Mouse (Mus musculus): ENCODE results near the gene Scamp5. TPM values are rescaled to one million over a fixed set of nuclear protein-coding genes. Genes with fewer than 3 reads are reported as not detected.
"Not testable (repeated sequence)": the region's sequence is repeated elsewhere in the genome, so short reads cannot be mapped to it uniquely, and the experiment has no call there.

The Scamp5 gene
- total RNA-seq, 2 experiments from 2014 or later: 345 to 387 TPM

DNA sequence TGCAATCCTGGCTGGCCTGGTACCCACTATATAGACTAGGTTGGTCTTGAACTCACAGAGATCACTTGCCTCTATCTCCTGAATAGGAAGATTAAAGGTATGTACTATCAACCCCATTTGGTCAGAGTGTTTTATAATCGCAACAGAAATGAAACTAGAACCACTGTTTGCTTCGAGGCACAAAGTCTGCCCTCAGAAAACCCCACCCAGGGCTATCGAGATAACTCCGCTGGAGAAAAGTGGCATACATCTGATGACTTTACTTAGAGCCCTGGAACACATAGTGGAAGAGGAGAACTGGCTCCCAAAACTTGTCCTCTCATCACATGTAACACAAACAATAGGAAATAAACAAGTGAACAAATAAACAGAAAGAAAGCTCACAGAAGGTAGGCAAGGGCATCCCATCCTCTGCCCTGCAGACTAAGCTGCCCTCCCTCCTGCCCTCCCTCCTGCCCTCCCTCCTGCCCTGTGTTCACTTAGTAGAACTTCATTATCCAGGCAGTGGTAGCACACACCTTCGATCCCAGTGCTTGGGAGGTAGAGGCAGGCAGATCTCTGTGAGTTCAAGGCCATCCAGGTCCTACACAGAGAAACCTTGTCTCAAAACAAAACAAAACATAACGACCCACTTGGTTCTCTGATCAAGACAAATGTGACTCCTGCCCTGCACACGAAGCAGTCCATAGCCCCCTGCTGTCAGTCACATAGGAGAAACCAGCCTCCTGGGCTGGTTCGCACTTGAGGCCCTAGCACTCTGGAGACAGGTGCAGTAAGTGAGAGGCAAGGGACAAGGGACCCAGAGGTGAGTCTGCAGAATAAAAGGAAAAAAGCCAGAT lies 15.0 kb downstream of the Scamp5 start:
- DNase-seq (ENCODE audit: low spot score in 2 of 2): no peak

DNA sequence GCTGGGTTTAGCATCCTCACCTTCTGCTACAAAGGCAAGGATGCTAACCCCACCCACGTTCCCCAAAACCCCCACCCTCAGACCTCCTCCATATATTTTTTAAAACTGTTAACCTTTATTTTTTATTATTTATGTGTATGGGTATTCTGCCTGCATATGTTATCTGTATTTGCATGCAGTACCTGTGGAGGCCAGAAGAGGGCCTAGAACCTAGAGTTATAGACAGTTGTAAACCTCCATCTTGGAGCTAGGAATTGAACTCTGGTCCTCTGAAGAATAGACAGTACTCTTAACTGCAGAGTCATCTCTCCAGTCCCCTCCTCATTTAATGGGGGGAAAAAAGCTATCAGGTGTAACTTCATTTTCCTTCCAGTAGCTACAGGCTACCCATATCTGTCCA lies 18.1 kb downstream of the Scamp5 start:
- DNase-seq (ENCODE audit: low spot score in 2 of 2): no peak

DNA sequence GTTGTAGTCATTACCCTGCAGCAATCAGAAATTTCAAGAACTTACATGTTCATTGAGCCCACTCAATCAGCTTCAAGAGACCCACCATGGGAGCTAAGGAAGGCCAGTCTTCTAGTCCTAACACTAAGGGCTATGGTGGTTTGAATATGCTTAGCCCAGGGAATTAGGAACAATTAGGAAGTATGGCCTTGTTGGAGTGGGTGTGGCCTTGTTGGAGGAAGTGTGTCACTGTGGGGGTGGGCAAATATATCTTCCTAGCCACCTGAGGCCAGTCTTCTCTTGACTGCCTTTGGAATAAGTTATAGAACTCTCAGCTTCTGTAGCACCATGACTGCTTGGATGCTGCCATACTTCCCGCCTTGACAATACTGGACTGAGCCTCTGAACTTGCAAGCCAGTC lies 27.2 kb downstream of the Scamp5 start:
- DNase-seq (ENCODE audit: low spot score in 2 of 2): no peak

DNA sequence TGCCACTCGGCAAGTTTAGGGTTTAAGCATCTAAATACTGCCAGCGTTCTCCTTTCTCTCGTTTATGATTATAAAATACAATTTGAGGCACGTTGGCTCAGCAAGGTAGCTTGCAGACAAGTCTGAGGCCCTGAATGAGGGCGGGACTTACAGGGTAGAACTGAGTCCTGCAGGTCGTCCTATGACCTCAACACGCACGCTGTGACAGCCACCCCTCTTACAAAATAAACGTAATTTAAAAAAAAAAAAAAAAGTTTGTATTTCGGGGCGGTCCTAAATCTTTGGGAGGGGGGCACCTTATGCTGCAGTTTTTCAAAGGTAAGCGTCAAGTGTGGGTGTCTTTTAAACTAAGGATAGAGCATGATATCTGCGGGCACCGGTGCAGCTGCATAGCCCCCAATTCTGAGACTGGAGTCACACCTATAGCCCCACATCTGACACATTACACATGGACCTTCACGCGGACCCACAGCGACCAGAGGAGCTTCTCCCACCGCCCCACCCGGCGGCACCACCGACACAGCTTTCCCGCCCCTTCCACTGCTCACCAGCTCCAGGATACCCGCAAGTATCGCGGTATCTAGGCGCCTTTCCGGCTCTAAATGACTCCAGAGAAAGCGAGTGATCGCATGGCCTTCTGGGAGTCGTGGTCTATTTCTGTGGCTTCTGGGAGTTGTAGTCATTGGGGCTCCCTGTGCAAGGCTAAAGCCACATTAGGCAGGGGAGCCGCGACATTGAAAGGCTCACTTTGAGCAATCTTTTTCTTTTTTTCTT lies 28.2 kb downstream of the Scamp5 start, which contains the start of gene Ppcdc:
Gene Ppcdc (minus strand): TSS at position 603 of the 774 bp plus-strand sequence.
- peak; percentile 89 to 90 for DNase-seq (ENCODE audit: low spot score in 2 of 2)

DNA sequence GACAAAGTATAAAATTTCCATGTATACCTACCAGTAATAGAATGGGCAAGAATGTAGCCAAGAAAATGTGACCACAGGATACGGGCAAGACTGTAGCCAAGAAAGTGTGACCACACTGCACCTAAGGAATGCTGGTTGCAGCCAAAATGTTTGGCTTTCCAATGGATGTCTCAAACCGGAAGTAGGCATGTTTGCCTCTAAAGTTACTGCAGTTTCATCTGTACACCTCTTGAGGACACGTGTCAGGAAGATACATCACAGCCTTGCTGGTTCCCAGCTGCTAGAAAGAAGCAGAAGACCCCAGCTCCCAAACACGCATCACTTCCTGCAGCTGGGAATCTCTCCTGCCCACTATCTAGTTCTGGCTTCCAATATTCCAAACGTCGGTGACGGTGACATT lies 28.8 kb downstream of the Scamp5 start:
- DNase-seq (ENCODE audit: low spot score in 2 of 2): no peak

DNA sequence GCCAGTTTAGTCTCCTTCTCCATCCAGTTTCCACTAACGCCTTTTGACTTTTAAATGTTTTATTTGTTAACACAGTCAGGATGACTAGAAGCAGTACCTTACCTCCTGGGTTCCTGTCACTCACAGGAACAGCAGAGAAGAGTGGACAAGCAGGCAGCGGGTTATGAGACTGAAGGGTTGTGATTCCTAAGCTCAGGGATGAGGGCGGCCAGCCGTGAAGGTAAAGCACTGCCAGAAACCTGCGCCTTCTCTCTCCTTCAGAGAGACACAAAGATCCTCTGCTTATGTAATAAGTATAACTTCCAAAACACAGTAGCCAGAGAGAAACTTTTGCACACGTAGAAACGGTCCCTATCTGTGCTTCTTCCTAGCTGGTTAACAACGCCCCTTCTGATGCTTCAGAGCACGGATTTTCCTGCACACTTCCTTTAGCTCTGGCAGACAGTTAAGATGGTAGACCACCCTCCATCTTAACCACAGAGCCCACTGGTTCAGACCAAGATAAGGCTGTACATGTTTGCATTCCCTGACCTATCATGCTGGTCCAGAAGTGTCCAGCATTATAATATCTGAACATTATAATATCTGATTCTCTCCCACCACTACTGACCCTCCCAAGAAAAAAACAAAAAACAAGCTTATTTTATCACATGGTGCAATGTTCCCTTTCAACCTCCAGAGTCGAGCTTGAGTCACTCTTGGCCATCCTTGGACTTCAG lies 29.8 kb downstream of the Scamp5 start:
- no peak for DNase-seq (ENCODE audit: low spot score in 2 of 2)

DNA sequence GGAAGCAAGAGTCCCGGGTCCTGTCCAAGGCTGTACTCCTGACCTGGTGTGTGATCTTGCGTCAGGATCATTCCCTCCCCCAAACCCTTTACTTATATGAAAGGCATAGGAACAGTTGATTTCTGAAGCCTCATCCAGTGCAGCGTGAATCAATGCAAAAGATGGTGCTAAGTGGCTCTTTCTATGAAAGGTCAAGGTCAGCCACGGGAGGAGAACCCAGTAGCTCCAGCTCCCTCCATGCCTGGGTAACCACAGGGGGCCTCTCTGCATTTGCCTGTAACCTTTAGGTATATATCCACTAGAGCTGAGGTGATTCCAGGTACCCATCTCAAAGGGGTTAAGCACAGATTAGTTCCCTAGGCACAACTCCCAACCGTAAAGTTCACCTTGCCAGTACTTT lies 31.7 kb downstream of the Scamp5 start:
- no peak for DNase-seq (ENCODE audit: low spot score in 2 of 2)

DNA sequence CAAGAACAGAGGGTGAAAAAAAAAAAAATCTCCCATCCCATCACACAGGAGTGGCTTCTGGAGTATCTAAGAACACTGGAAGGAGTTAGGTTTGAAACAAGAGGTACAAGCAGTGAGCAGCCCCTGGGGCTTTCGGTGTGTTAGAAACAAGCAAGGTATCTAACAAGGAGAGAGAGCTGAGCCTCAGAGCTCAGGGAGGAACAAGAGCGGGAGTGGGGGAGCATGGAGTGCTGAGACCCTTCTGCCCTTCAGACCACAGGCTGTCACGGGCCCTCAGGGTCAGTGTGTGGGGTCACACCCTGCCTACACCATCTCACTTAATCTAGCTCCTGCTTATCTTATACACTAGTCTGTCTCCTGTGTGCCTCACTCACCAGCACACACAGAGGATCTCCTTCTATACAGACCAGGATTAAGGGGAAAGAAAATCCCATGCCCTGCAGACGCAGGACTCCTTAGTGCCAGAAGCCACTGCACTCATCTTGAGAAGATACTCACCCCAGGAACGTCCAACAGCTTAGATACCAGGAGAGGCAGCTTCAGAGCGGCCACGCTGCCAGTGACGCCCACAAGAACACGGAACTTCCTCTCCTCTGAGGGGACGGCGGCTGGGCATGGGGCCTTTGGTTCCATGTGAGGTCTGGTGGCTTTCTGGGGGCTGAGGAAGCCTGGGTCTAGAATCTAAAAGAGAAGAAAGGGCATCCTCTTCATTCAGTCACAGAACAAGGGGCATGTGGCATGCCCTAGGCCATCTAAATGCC lies 33.3 kb downstream of the Scamp5 start:
- no peak for DNase-seq (ENCODE audit: low spot score in 2 of 2)

DNA sequence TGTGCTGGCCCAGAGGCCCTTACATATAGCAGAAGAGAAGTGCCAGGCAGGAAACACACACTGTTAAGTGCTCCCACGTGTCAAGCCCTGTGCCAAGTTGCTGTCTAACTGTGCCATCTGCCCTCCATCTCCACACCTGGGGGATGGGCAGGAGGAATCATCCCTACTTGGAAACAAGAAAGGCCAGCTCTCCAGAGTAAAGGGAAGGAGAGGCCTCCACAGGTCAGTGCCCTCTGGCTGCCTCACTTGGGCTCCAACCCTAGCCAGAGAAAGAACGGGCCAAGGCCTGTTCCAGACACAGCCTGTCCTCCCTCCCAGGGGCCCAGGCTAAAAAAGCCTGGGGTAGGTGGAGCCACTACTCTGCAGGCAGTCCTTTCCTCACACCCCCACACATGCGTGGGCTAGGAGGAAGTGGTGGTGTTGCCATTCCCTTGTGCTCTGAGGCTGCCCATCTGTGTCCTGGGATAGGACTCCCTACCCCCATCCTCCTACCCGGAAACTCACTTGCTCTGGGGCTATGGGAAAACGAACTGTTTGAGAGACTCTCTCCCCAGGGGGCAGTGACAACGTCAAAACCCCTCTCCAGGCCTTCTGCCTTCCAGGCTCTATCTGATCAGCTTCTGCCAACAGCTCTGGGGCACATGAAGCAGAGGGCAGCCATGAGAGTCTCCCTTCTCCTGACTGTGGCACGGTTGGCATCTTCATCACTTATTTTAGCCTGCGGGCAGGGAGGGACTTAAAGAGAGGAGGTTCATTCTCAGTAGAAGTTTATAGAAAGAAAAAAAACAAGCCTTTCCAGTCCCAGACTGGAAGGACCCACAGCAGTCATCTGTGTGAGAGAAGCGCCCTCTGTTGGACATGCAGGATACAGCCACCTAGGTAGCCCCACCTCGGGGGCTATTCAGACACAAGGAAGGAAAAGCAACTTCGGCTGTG lies 34.5 kb downstream of the Scamp5 start:
- DNase-seq (ENCODE audit: low spot score in 2 of 2): peak; percentile 84 to 85

DNA sequence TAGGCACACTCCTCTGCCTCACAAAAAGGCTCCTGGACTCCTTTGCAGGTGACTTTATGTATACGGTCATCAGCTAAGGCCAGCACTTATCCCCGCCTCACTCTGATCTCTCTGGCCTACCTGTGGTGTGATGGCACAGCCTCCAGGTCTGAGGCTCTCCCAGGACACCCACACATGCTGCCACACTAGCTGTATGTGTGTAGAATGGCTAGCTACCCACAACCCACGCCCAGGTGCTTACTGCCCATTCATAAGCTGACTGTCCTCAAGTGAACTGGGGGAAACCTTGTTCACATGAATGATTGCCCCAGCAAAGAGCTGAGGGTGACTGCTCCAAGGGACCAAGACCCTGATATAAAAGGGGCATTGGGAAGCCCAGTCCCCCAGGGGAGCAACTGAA lies 35.4 kb downstream of the Scamp5 start:
- no peak for DNase-seq (ENCODE audit: low spot score in 2 of 2)

DNA sequence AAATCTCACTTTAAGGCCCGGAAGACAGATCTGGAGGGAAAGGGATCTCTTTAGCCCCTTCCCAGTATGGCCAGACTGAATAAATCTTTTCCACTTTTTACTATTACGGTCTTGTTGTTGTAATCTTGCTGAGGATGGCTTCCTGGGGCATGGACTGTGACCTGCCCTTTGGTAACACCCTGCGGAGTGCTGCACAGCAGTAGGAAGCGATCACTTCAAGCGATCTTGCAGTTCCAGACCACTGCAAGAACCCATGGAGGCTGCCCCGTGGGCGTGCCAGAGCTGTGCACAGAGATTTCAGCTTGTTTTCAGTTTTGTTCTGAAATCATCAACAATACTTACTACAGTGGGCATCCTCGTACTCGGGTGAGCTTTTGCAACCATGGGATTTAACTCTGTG lies 36.7 kb downstream of the Scamp5 start:
- DNase-seq (ENCODE audit: low spot score in 2 of 2): no peak

DNA sequence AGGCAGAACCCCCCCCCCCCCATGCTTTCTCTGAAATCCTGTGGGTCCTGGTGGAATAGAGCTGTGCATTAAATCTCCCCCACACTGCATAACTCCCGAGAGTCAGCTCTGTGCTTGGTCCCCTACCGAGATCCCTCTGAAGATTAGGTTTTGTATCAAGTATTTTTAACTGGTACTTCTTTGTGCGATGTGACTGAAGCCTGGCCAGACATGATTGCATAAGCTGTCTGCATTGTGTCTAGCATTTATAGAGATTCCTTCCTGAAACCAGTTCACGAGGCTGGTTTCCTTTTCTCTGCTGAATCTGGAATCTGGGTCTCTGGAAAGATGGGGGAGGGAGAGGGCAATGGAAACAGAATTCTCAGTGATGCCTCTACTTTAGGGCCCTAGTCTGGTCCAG lies 39.5 kb downstream of the Scamp5 start:
- no peak for DNase-seq (ENCODE audit: low spot score in 2 of 2)

DNA sequence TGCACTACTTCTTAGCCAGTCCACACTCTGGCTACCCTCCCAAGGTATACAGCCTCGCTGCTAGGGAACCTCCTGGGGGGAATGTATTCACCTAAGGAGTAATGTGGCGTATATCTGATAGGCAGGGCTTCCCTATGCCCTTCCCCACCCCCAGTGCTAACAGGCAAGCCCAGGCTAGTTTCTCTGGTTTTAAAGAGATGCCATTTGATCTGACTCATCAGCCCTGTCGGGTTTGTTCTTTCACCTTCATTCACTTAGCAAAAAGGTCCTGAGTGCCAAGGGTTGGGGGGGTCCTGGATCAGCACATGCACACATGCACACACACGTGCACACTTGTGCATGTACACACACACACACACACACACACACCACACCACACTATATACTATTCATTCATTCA lies 39.9 kb downstream of the Scamp5 start:
- DNase-seq (ENCODE audit: low spot score in 2 of 2): no peak

DNA sequence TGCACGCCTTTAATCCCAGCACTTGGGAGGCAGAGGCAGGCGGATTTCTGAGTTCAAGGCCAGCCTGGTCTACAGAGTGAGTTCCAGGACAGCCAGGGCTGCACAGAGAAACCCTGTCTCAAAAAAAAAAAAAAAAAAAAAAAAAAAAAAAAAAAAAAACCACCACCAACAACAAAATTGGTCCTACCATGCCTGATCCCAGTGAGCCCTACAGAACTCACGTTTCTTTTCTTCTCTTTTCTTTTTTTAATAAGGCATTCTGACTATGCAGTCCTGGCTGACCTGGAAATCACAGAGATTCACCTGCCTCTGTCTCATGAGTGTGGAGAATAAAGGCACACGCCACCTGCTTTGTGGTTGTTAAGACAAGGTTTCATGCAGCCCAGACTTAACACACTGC lies 40.7 kb downstream of the Scamp5 start:
- DNase-seq (ENCODE audit: low spot score in 2 of 2): not testable (repeated sequence)

DNA sequence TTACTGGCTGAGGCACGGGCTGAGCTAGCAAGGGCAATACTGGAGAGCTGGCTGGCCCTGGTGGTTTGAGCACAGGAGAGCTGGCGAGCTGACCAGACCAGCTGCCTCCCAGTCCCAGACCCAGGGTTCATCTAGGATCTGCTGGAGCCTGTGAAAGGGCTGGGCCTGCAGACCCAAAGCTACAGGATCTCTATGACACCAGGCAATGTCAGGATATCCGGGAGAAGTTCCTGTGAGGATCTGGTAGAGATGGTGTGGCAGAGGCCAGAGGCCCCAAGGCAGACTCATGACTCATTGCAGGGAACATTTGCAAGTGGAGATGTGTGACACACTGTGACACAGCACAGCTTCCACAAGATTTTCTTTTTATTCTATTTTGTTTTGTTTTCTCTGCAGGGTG lies 42.7 kb downstream of the Scamp5 start:
- no peak for DNase-seq (ENCODE audit: low spot score in 2 of 2)

DNA sequence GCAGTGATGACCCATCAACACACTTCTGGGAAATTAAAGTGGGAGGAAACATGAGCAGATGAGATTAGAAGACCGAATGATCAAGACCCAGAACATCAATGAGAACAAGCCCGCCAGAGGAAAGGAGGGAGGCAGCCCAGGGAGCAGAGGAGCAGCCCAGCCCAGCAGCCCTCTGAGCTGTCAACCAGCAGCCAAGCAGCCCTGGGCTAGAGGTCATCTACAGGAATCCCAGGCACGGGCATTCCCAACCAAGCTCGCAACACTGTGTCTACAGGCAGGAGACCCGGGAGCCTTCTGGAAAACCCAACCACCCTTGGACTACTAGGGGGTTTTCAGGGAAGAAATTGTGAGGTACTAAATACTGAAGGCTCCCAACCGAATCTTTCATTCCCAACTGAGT lies 43.8 kb downstream of the Scamp5 start:
- no peak for DNase-seq (ENCODE audit: low spot score in 2 of 2)

DNA sequence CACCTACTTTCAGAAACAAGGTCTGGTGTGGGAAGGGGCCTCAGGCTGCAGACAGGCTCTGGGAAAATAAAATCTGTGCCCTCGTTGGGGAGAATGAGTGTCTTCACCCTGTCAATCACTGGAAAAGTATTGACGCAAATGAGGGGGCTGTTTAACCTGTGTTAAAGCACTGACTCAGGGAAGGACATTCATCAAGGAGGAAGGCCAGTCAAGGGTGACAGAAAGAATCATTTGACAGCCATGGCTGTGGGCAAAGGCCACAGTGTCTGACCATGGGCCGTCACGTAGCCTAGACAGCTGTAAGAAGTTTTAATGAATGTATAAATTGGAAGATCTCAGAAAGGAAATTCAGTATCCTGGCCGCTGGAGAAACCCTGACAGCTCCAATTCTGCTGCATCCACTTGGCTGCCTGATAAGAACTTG lies 46.2 kb downstream of the Scamp5 start:
- DNase-seq (ENCODE audit: low spot score in 2 of 2): no peak

DNA sequence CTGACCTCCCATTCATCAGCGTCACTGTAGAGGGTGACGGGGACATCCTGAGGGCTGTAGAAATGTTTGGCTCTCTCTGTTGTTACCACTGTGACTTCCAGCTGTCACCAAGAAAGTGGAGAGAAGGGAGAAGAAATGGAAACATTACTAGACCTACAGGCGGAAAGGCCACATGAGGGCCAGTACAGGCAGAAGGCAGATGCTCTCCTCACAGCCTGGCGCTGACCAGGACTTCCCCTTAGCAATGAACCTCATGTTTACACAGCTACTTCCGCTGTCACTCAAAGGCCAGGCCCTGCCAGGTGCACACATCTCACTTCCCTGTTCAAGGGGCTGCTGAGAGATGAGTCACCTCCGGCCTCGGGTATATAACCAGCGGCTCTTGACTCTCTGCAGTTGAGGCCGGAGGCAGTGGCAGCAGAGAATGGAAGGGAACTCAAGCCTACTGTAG lies 46.7 kb downstream of the Scamp5 start:
- DNase-seq (ENCODE audit: low spot score in 2 of 2): peak in 1 of 2 experiments; percentile 48

DNA sequence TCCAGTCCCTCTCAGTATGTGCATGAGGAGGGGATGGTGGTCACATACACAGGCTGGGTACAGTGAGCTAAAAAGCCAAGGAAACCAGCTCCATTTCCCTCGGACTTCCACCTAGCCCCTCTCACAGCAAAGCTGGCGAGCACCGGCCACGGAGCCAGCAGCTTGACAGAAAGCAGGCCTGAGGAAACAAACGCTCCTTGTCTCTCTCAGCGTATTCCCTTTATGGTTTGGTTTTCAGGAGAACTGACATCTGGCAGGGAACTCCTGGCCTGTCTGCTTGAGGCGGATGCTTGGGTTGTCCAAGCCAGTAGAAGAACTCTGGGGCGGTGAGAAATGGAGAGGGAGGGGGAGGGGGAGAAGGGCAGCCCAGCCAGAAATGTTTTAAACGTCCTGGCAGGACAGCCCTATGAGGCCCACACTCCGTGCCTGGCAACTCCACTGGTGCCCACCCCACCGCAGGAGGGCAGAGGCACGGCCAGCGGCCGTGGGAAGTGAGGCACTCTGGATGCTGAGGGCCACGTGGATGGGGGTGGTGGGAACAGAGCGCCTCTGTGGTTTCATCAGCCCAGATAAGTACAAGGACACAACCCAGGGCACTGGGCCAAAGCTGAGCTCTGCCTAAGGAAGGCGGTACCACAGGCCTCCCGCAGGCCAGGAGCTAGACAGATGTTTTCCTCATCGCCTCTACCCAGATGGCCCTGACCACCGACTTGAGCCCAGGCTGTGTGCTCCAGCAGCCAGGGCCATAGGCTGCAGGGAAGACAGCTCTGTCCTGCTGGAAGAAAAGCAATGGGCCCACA lies 47.3 kb downstream of the Scamp5 start:
- peak; percentile 84 to 86 for DNase-seq (ENCODE audit: low spot score in 2 of 2)
